Mouse (Mus musculus) thymus, adult 2 months (tissue): ENCODE results near the gene Syne1.

Experiments
- CTCF ChIP-seq: fragments of 200-500 bp; IDR thresholded peaks from 2 replicates; pipeline ENCODE4 v1.5.1; 2012; ENCODE audit warnings: mild to moderate bottlenecking, control low read depth, low read length, moderate library complexity, borderline replicate concordance; ENCODE audit not compliant: control insufficient read depth, poor library complexity, insufficient read depth; ENCODE audit errors: extremely low read depth
- POLR2A ChIP-seq: fragments of 200-500 bp; IDR thresholded peaks from 2 replicates; pipeline ENCODE4 v1.6.1; 2012; ENCODE audit warnings: mild to moderate bottlenecking, low read length, control low read depth, moderate library complexity; ENCODE audit not compliant: control insufficient read depth, poor library complexity, insufficient read depth; ENCODE audit errors: extremely low read depth

GRCm38 (mm10) chr10:5044481-5044880, 506.8 kb downstream of the Syne1 start:
- TF ChIP-seq CTCF (no peak), POLR2A (no peak)
